Comparison of ENCODE assay signal across 22 mouse cellular contexts in genomic region chr4:35963532-35963931, GRCm38 (mm10).
DNase-seq lines count a peak whose midpoint lies in the region; ATAC-seq and TF ChIP-seq lines count a peak whose summit lies in the region.
"Had no signal": no experiment of that assay in that cellular context is flagged by ENCODE, and none has a peak within 500 bp of the region (broad histone marks: within the 10 kb centered on the region; RNA-seq: fewer than 3 reads in every experiment).

No protein-coding gene starts in this region.

- no peak for TF ChIP-seq CTCF in brain, embryonic 14.5 days (IDR thresholded peaks at IDR 0.05; ENCODE audit: borderline replicate concordance, extremely low read depth, insufficient read depth, insufficient read length)

- no peaks in the 10 kb centered on the region for H3K27me3 ChIP-seq in forebrain, embryonic 14.5 days (replicated peaks; ENCODE audit: control insufficient read depth, insufficient read depth, low read length)
- no peaks in the 10 kb centered on the region for H3K27me3 ChIP-seq in forebrain, embryonic 15.5 days
- no peaks in the 10 kb centered on the region for H3K27me3 ChIP-seq in midbrain, embryonic 12.5 days
- no peaks in the 10 kb centered on the region for H3K27me3 ChIP-seq in midbrain, embryonic 10.5 days (ENCODE audit: low read depth, poor library complexity, severe bottlenecking)
- H3K27me3 ChIP-seq: CH12.LX; embryonic facial prominence, embryonic 12.5 days; forebrain, embryonic 13.5 days; Patski had no signal

- TF ChIP-seq POLR2A in brain, embryonic 14.5 days (IDR thresholded peaks at IDR 0.05; ENCODE audit: borderline replicate concordance, extremely low read depth, insufficient read depth, insufficient read length, poor library complexity, severe bottlenecking), result no peak

- ATAC-seq in forebrain, embryonic 14.5 days, result no peak
- ATAC-seq in forebrain, embryonic 15.5 days (replicated peaks), result no peak
- peak; percentile 54; the same call in 1 of the 2 replicates for ATAC-seq in midbrain, embryonic 12.5 days (ENCODE audit: low FRiP score, low read depth)
- ATAC-seq: activated CD4-positive, CD25-positive, alpha-beta regulatory T cell, adult 4 months; CD4-positive, CD25-positive, alpha-beta regulatory T cell, adult 4 months; forebrain, embryonic 13.5 days; forebrain, postnatal 0 days; Patski had no signal

- no peak overlapping the region for H3K9ac ChIP-seq in forebrain, embryonic 14.5 days (ENCODE audit: low read length)
- no peak overlapping the region for H3K9ac ChIP-seq in forebrain, embryonic 15.5 days (replicated peaks)
- no peak overlapping the region for H3K9ac ChIP-seq in midbrain, embryonic 12.5 days (replicated peaks)
- H3K9ac ChIP-seq: embryonic facial prominence, embryonic 12.5 days; forebrain, embryonic 13.5 days; forebrain, postnatal 0 days had no signal

- H3K36me3 ChIP-seq in forebrain, embryonic 14.5 days (ENCODE audit: control insufficient read depth, insufficient read depth, low read length), result no peaks in the 10 kb centered on the region
- H3K36me3 ChIP-seq in forebrain, embryonic 15.5 days, result no peaks in the 10 kb centered on the region
- H3K36me3 ChIP-seq in midbrain, embryonic 12.5 days, result no peaks in the 10 kb centered on the region
- H3K36me3 ChIP-seq in midbrain, embryonic 10.5 days, result no peaks in the 10 kb centered on the region
- H3K36me3 ChIP-seq: embryonic facial prominence, embryonic 10.5 days; embryonic facial prominence, embryonic 12.5 days; G1E had no signal

- H3K4me2 ChIP-seq in forebrain, embryonic 14.5 days (ENCODE audit: low read length), result no peak overlapping the region
- H3K4me2 ChIP-seq in forebrain, embryonic 15.5 days (replicated peaks), result no peak overlapping the region
- no peak overlapping the region for H3K4me2 ChIP-seq in midbrain, embryonic 12.5 days (replicated peaks)
- H3K4me2 ChIP-seq: embryonic facial prominence, embryonic 12.5 days; forebrain, embryonic 13.5 days had no signal

- H3K9me3 ChIP-seq in forebrain, embryonic 14.5 days (replicated peaks; ENCODE audit: control insufficient read depth, low read length), result no peaks in the 10 kb centered on the region
- no peaks in the 10 kb centered on the region for H3K9me3 ChIP-seq in forebrain, embryonic 15.5 days
- H3K9me3 ChIP-seq in midbrain, embryonic 12.5 days, result no peaks in the 10 kb centered on the region
- no peaks in the 10 kb centered on the region for H3K9me3 ChIP-seq in midbrain, embryonic 10.5 days (replicated peaks)
- H3K9me3 ChIP-seq: embryonic facial prominence, embryonic 10.5 days; embryonic facial prominence, embryonic 12.5 days; forebrain, embryonic 13.5 days; G1E had no signal

- no peaks in the 10 kb centered on the region for H3K4me1 ChIP-seq in forebrain, embryonic 14.5 days (ENCODE audit: control insufficient read depth, insufficient read depth, low read length)
- H3K4me1 ChIP-seq in forebrain, embryonic 15.5 days, result no peaks in the 10 kb centered on the region
- no peaks in the 10 kb centered on the region for H3K4me1 ChIP-seq in midbrain, embryonic 12.5 days
- 0 out of 2 replicates have a peak, but pooled peaks cover 4% of the 10 kb centered on the region for H3K4me1 ChIP-seq in midbrain, embryonic 10.5 days
- H3K4me1 ChIP-seq: embryonic facial prominence, embryonic 10.5 days; embryonic facial prominence, embryonic 12.5 days; forebrain, embryonic 13.5 days had no signal

- H3K4me3 ChIP-seq in forebrain, embryonic 14.5 days (ENCODE audit: low read depth, low read length), result no peak overlapping the region
- H3K4me3 ChIP-seq in forebrain, embryonic 15.5 days, result no peak overlapping the region
- no peak overlapping the region for H3K4me3 ChIP-seq in midbrain, embryonic 12.5 days
- no peak overlapping the region for H3K4me3 ChIP-seq in midbrain, embryonic 10.5 days
- H3K4me3 ChIP-seq: embryonic facial prominence, embryonic 10.5 days; embryonic facial prominence, embryonic 12.5 days; forebrain, embryonic 13.5 days had no signal

- no peak overlapping the region for H3K27ac ChIP-seq in forebrain, embryonic 14.5 days (ENCODE audit: low read depth, low read length)
- no peak overlapping the region for H3K27ac ChIP-seq in forebrain, embryonic 15.5 days (replicated peaks)
- H3K27ac ChIP-seq in midbrain, embryonic 12.5 days (replicated peaks), result no peak overlapping the region
- H3K27ac ChIP-seq in midbrain, embryonic 10.5 days (replicated peaks), result no peak overlapping the region
- H3K27ac ChIP-seq: embryonic facial prominence, embryonic 10.5 days; embryonic facial prominence, embryonic 12.5 days; forebrain, embryonic 13.5 days had no signal

- 35% methylated on average over 4 of the region's 4 CpGs for WGBS in forebrain, embryonic 14.5 days
- WGBS in forebrain, embryonic 15.5 days, result 35% methylated on average over 4 of the region's 4 CpGs
- WGBS in midbrain, embryonic 12.5 days, result 44% methylated on average over 4 of the region's 4 CpGs
- 75% methylated on average over 4 of the region's 4 CpGs for WGBS in midbrain, embryonic 10.5 days

- DNase-seq in forebrain, embryonic 14.5 days (ENCODE audit: low spot score), result peak; percentile 21
- DNase-seq in midbrain, embryonic 10.5 days (ENCODE audit: low spot score), result no peak
- peak; percentile 30 for DNase-seq in brain, embryonic 14.5 days (ENCODE audit: low read depth)
- DNase-seq: adrenal gland, adult 8-10 months; adrenal gland, postnatal 14 days; adrenal gland, postnatal 36 days; B cell, adult 2 months; cerebellum, adult 11-12 months; cerebellum, adult 2 months; cerebellum, adult 9-10 months; cerebellum, postnatal 25 days; forebrain, postnatal 0 days had no signal
